Comparison of ENCODE assay signal across 9 mouse cellular contexts in genomic region chr17:36997033-36997735, GRCm38 (mm10). TPM values are rescaled to one million over a fixed set of nuclear protein-coding genes. Genes with fewer than 3 reads are reported as not detected.
DNase-seq lines count a peak whose midpoint lies in the region; ATAC-seq and TF ChIP-seq lines count a peak whose summit lies in the region.
"Had no signal": no experiment of that assay in that cellular context is flagged by ENCODE, and none has a peak within 500 bp of the region (broad histone marks: within the 10 kb centered on the region; RNA-seq: fewer than 3 reads in every experiment).

No protein-coding gene starts in this region.

- H3K4me3 ChIP-seq in heart, postnatal 0 days (ENCODE audit: low read depth, low read length) = no peak overlapping the region
- H3K4me3 ChIP-seq: hindbrain, embryonic 15.5 days had no signal

- 22% methylated on average over 7 of the region's 7 CpGs for WGBS in heart, postnatal 0 days

- H3K4me2 ChIP-seq in heart, postnatal 0 days (ENCODE audit: low read depth, low read length) = no peak overlapping the region
- H3K4me2 ChIP-seq: hindbrain, embryonic 15.5 days had no signal

- peak; percentile 52 for DNase-seq in CD4-positive helper T cell, adult 2 months (ENCODE audit: low read depth, low spot score)
- DNase-seq in adrenal gland, adult (ENCODE audit: inconsistent age in 2 of 2, low spot score in 1 of 2) = peak; percentile 72 to 91
- peak; percentile 96 for DNase-seq in embryo, embryonic 10 days (ENCODE audit: low spot score)
- peak; percentile 18 for DNase-seq in heart, postnatal 0 days (ENCODE audit: low spot score)
- DNase-seq in layer of hippocampus, adult 18-20 months (ENCODE audit: low spot score in 2 of 2) = peak; percentile 45 to 84
- peak; percentile 94 for DNase-seq in lung, postnatal 14 days
- DNase-seq in right cerebral cortex, postnatal 36 days (ENCODE audit: low spot score in 2 of 2) = peak; percentile 57 to 62
- DNase-seq in yolk sac, embryonic 10.5 days (ENCODE audit: low spot score) = peak; percentile 83

- H3K9me3 ChIP-seq in heart, postnatal 0 days (replicated peaks; ENCODE audit: control insufficient read depth, low read length) = no peaks in the 10 kb centered on the region
- H3K9me3 ChIP-seq: hindbrain, embryonic 15.5 days had no signal

- no peaks in the 10 kb centered on the region for H3K4me1 ChIP-seq in heart, postnatal 0 days (ENCODE audit: control insufficient read depth, insufficient read depth)
- H3K4me1 ChIP-seq: hindbrain, embryonic 15.5 days had no signal

- H3K27me3 ChIP-seq in heart, postnatal 0 days (ENCODE audit: control insufficient read depth, insufficient read depth, low read length) = no peaks in the 10 kb centered on the region
- H3K27me3 ChIP-seq: hindbrain, embryonic 15.5 days had no signal

- no peak overlapping the region for H3K9ac ChIP-seq in heart, postnatal 0 days (replicated peaks; ENCODE audit: low read depth, low read length)
- H3K9ac ChIP-seq: hindbrain, embryonic 15.5 days had no signal

- peak; percentile 81 for TF ChIP-seq CTCF in heart, postnatal 0 days (IDR thresholded peaks at IDR 0.05; ENCODE audit: low read depth)

- H3K27ac ChIP-seq in heart, postnatal 0 days (ENCODE audit: low read depth) = no peak overlapping the region
- H3K27ac ChIP-seq: hindbrain, embryonic 15.5 days had no signal

- TF ChIP-seq EP300 in heart, postnatal 0 days (IDR thresholded peaks at IDR 0.05; ENCODE audit: low read depth) = no peak

- no peak for ATAC-seq in heart, postnatal 0 days (ENCODE audit: insufficient read depth, low read depth)

- no peaks in the 10 kb centered on the region for H3K36me3 ChIP-seq in heart, postnatal 0 days (replicated peaks; ENCODE audit: control insufficient read depth, insufficient read depth, low read length)
- H3K36me3 ChIP-seq: hindbrain, embryonic 15.5 days had no signal

RNA-seq across cellular contexts. Expression of gene Zfp57, which starts 3.8 kb away (rescaled TPM):
- total RNA-seq in heart, postnatal 0 days (2014; rRNA removed; ENCODE audit: low replicate concordance) = 12.5 and 14.7 TPM in 2 replicates
- 9.2 and 10.0 TPM in 2 replicates for polyA plus RNA-seq in heart, postnatal 0 days (2015; fragmentation: Nextera tagmentation; extraction: Ambion mirVana)
- total RNA-seq in layer of hippocampus, adult 18-20 months (2021) = 1 to 10 TPM; 8.1 to 8.7 TPM

RNA-seq across cellular contexts. Expression of gene H2-M5, which starts 7.8 kb away (rescaled TPM):
- total RNA-seq in heart, postnatal 0 days (2014; rRNA removed; ENCODE audit: low replicate concordance) = not detected in 2 replicates
- polyA plus RNA-seq in heart, postnatal 0 days (2015; fragmentation: Nextera tagmentation; extraction: Ambion mirVana) = 0.04 TPM in 1 of 2 replicates, not detected in the other
- total RNA-seq in layer of hippocampus, adult 18-20 months (2021) = under 1 TPM; 0.87 to 0.96 TPM

RNA-seq across cellular contexts. Expression of gene 2410137M14Rik, which starts 16.1 kb away (rescaled TPM):
- not detected in 2 replicates for total RNA-seq in heart, postnatal 0 days (2014; rRNA removed; ENCODE audit: low replicate concordance)
- polyA plus RNA-seq in heart, postnatal 0 days (2015; fragmentation: Nextera tagmentation; extraction: Ambion mirVana) = 0.18 TPM in 1 of 2 replicates, not detected in the other
- total RNA-seq in layer of hippocampus, adult 18-20 months (2021) = not detected

RNA-seq across cellular contexts. Expression of gene Mog, which starts 26.0 kb away (rescaled TPM):
- not detected in 2 replicates for total RNA-seq in heart, postnatal 0 days (2014; rRNA removed; ENCODE audit: low replicate concordance)
- not detected in 2 replicates for polyA plus RNA-seq in heart, postnatal 0 days (2015; fragmentation: Nextera tagmentation; extraction: Ambion mirVana)
- 10 to 100 TPM; 35.8 to 43.1 TPM for total RNA-seq in layer of hippocampus, adult 18-20 months (2021)

RNA-seq across cellular contexts. Expression of gene Znrd1as, which starts 38.8 kb away (rescaled TPM):
- total RNA-seq in heart, postnatal 0 days (2014; rRNA removed; ENCODE audit: low replicate concordance) = 2.8 TPM in 1 of 2 replicates, not detected in the other
- polyA plus RNA-seq in heart, postnatal 0 days (2015; fragmentation: Nextera tagmentation; extraction: Ambion mirVana) = 8.2 and 10.0 TPM in 2 replicates
- total RNA-seq in layer of hippocampus, adult 18-20 months (2021) = 1 to 10 TPM; 5.6 to 7.2 TPM

Comparison
In these comparisons a context has a peak if more than half of its experiments do, and no peak if none do; other contexts are left out.
1. DNase-seq: peak in every context shown above with its lines; median percentile 96 in embryo, embryonic 10 days; 94 in lung, postnatal 14 days; 83 in yolk sac, embryonic 10.5 days; 82 in adrenal gland, adult; 64 in layer of hippocampus, adult 18-20 months; 60 in right cerebral cortex, postnatal 36 days; 52 in CD4-positive helper T cell, adult 2 months; 18 in heart, postnatal 0 days.